9 mouse cellular contexts compared by ENCODE assay signal in the genomic region with DNA sequence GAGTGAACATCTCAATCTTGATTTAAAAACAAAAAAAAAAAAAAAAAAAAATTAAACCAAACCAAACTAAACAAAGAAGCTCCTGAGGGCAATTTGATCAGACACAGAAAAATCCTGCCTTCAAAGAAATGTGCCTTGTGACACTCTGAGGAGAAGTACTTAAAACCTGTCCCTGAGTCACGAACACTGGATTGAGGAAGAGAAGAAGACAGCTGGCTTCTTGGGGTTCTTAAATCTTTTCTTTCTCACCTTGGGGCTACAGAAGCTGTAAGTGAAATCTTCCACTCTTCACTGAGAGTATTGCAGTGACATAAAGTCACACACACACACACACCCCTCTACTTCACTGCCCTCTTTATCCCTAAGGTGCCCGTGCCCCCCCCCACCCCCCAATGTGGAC. TPM values are rescaled to one million over a fixed set of nuclear protein-coding genes. Genes with fewer than 3 reads are reported as not detected.
DNase-seq lines count a peak whose midpoint lies in the region; ATAC-seq lines count a peak whose summit lies in the region.
"Had no signal": no experiment of that assay in that cellular context is flagged by ENCODE, and none has a peak within 500 bp of the region (broad histone marks: within the 10 kb centered on the region; RNA-seq: fewer than 3 reads in every experiment).

No protein-coding gene starts in this region.

- no peaks in the 10 kb centered on the region; the same call in 1 of the 2 replicates for H3K27me3 ChIP-seq in heart, embryonic 12.5 days (replicated peaks)
- H3K27me3 ChIP-seq in hindbrain, embryonic 11.5 days (ENCODE audit: control insufficient read depth, insufficient read depth, low read length), result no peaks in the 10 kb centered on the region
- H3K27me3 ChIP-seq in midbrain, embryonic 10.5 days (ENCODE audit: low read depth, poor library complexity, severe bottlenecking), result peaks cover 14% of the 10 kb centered on the region

- 17% methylated on average over 2 of the region's 2 CpGs for WGBS in heart, embryonic 12.5 days
- WGBS in hindbrain, embryonic 11.5 days, result 19% methylated on average over 2 of the region's 2 CpGs
- WGBS in midbrain, embryonic 10.5 days, result 9% methylated on average over 2 of the region's 2 CpGs

- peak overlapping the region; percentile 87 for H3K9ac ChIP-seq in heart, embryonic 12.5 days
- peak overlapping the region; percentile 95 for H3K9ac ChIP-seq in hindbrain, embryonic 11.5 days (ENCODE audit: low read depth, low read length)

- H3K9me3 ChIP-seq in heart, embryonic 12.5 days (replicated peaks), result no peaks in the 10 kb centered on the region
- no peaks in the 10 kb centered on the region for H3K9me3 ChIP-seq in hindbrain, embryonic 11.5 days (ENCODE audit: control insufficient read depth, low read length)
- no peaks in the 10 kb centered on the region for H3K9me3 ChIP-seq in midbrain, embryonic 10.5 days (replicated peaks)

- intact Hi-C loops in heart, postnatal 10 days (cut with DNase I), result no loop called here

- H3K4me1 ChIP-seq in heart, embryonic 12.5 days (replicated peaks), result peaks cover 27% of the 10 kb centered on the region
- peaks cover 6% of the 10 kb centered on the region; the same call in 1 of the 2 replicates for H3K4me1 ChIP-seq in hindbrain, embryonic 11.5 days (replicated peaks; ENCODE audit: control insufficient read depth, insufficient read depth, low read length)
- peaks cover 40% of the 10 kb centered on the region for H3K4me1 ChIP-seq in midbrain, embryonic 10.5 days

- H3K36me3 ChIP-seq in heart, embryonic 12.5 days, result no peaks in the 10 kb centered on the region
- no peaks in the 10 kb centered on the region for H3K36me3 ChIP-seq in hindbrain, embryonic 11.5 days (ENCODE audit: control insufficient read depth, insufficient read depth, low read length)
- H3K36me3 ChIP-seq in midbrain, embryonic 10.5 days, result no peaks in the 10 kb centered on the region

- peak overlapping the region; percentile 93 for H3K4me3 ChIP-seq in heart, embryonic 12.5 days
- peak overlapping the region; percentile 86 for H3K4me3 ChIP-seq in hindbrain, embryonic 11.5 days (ENCODE audit: low read depth, low read length)
- peak overlapping the region; percentile 95 for H3K4me3 ChIP-seq in midbrain, embryonic 10.5 days

- no peak for DNase-seq in heart, postnatal 10 days
- DNase-seq in NIH3T3 (ENCODE audit: low read depth), result peak; percentile 5
- DNase-seq in hindbrain, embryonic 11.5 days (ENCODE audit: low spot score), result no peak
- DNase-seq in midbrain, embryonic 10.5 days (ENCODE audit: low spot score), result no peak
- no peak for DNase-seq in ovary, postnatal 10 days (ENCODE audit: low spot score)
- no peak for DNase-seq in left cerebral cortex, adult 11 months (ENCODE audit: low spot score)

- H3K27ac ChIP-seq in heart, embryonic 12.5 days (ENCODE audit: poor library complexity, severe bottlenecking), result no peak overlapping the region; the same call in 1 of the 2 replicates
- H3K27ac ChIP-seq in hindbrain, embryonic 11.5 days (ENCODE audit: low read depth, low read length), result 0 out of 2 replicates have a peak overlapping the region, but pooled peaks have one; percentile 76
- peak overlapping the region; percentile 94 for H3K27ac ChIP-seq in midbrain, embryonic 10.5 days (replicated peaks)

- H3K4me2 ChIP-seq in heart, embryonic 12.5 days, result peak overlapping the region; percentile 81
- peak overlapping the region; percentile 72 for H3K4me2 ChIP-seq in hindbrain, embryonic 11.5 days (replicated peaks; ENCODE audit: low read depth, low read length)

- ATAC-seq in heart, embryonic 12.5 days (ENCODE audit: insufficient number of reproducible peaks, low FRiP score), result no peak
- peak; percentile 23; the same call in 1 of the 2 replicates for ATAC-seq in hindbrain, embryonic 11.5 days (ENCODE audit: low FRiP score)
- ATAC-seq in monocyte, adult 5-6 weeks (replicated peaks; ENCODE audit: insufficient number of reproducible peaks, low FRiP score, low TSS enrichment, poor library complexity, severe bottlenecking), result no peak

RNA-seq across cellular contexts. Expression of gene Mark1, which starts 0.7 kb away (rescaled TPM):
- 2.1 and 2.2 TPM in 2 replicates for polyA plus RNA-seq in heart, embryonic 12.5 days (2016; fragmentation: Nextera tagmentation; extraction: Ambion mirVana)
- total RNA-seq in heart, postnatal 10 days (2021), result 1 to 10 TPM; 8.7 to 9.0 TPM
- 5.9 and 6.7 TPM in 2 replicates for polyA plus RNA-seq in hindbrain, embryonic 11.5 days (2014; fragmentation: Nextera tagmentation; extraction: Ambion mirVana)
- 3.0 and 3.7 TPM in 2 replicates for polyA plus RNA-seq in midbrain, embryonic 10.5 days (2016; fragmentation: Nextera tagmentation; extraction: Ambion mirVana)
- total RNA-seq in monocyte, adult 5-6 weeks (2017), result 0.19 TPM in 1 of 3 replicates, not detected in the others
- polyA plus RNA-seq: C2C12 had no signal
